Mouse (Mus musculus): ENCODE measurements at regions not wholly inside any gene's neighbourhood (a gene's known extent, or its start where the extent isn't known, plus 50 kb on each side); places are given as distances from the start of the nearest gene placed in this dataset.

GRCm38 (mm10) chr5:142329724-142330520, 71.4 kb upstream of the Foxk1 start:
- H3K9ac ChIP-seq: no peak overlapping the region
- H3K4me3 ChIP-seq: no peak overlapping the region
- H3K4me1 ChIP-seq: peaks cover 6% of the 10 kb centered on the region
- no peaks in the 10 kb centered on the region for H3K27me3 ChIP-seq
- 37% methylated on average over 7 of the region's 7 CpGs for WGBS
- H3K9me3 ChIP-seq: no peaks in the 10 kb centered on the region
- no peak for ATAC-seq (ENCODE audit: insufficient number of reproducible peaks, insufficient read depth, low FRiP score, low TSS enrichment, low read depth)
- peak overlapping the region; percentile 71 for H3K27ac ChIP-seq
- 0 out of 2 replicates have a peak overlapping the region, but pooled peaks have one; percentile 11 for H3K4me2 ChIP-seq
- H3K36me3 ChIP-seq: no peaks in the 10 kb centered on the region

- no peak overlapping the region for H3K4me3 ChIP-seq
- 47% methylated on average over 9 of the region's 9 CpGs for WGBS
- H3K4me2 ChIP-seq: no peak overlapping the region
- no peaks in the 10 kb centered on the region for H3K36me3 ChIP-seq
- peaks cover 6% of the 10 kb centered on the region for H3K4me1 ChIP-seq
- no peak for ATAC-seq (ENCODE audit: insufficient number of reproducible peaks, insufficient read depth, low FRiP score, low TSS enrichment, low read depth)
- no peaks in the 10 kb centered on the region for H3K9me3 ChIP-seq
- H3K9ac ChIP-seq: no peak overlapping the region
- no peaks in the 10 kb centered on the region for H3K27me3 ChIP-seq
- no peak overlapping the region for H3K27ac ChIP-seq
Observed at GRCm38 (mm10) chr5:142332744-142333143, 68.6 kb upstream of the Foxk1 start.

GRCm38 (mm10) chr5:142337436-142337835, 63.9 kb upstream of the Foxk1 start:
- H3K27me3 ChIP-seq: no peaks in the 10 kb centered on the region
- 70% methylated on average over 6 of the region's 6 CpGs for WGBS

GRCm38 (mm10) chr5:142338051-142338450, 63.2 kb upstream of the Foxk1 start:
- Histone ChIP-seq H3K9ac (no peak overlapping the region), H3K4me2 (no peak overlapping the region), H3K4me1 (peaks cover 16% of the 10 kb centered on the region), H3K36me3 (no peaks in the 10 kb centered on the region), H3K4me3 (no peak overlapping the region), H3K27me3 (no peaks in the 10 kb centered on the region), H3K9me3 (no peaks in the 10 kb centered on the region), H3K27ac (no peak overlapping the region)
- 82% methylated on average over 11 of the region's 11 CpGs for WGBS
- no peak for ATAC-seq (ENCODE audit: insufficient number of reproducible peaks, insufficient read depth, low FRiP score, low TSS enrichment, low read depth)

More at GRCm38 (mm10) chr5:142337436-142337835, 63.9 kb upstream of the Foxk1 start:
- Histone ChIP-seq H3K9ac (no peak overlapping the region), H3K36me3 (no peaks in the 10 kb centered on the region), H3K4me1 (peaks cover 20% of the 10 kb centered on the region), H3K27ac (no peak overlapping the region), H3K4me2 (no peak overlapping the region), H3K9me3 (no peaks in the 10 kb centered on the region), H3K4me3 (no peak overlapping the region)
- ATAC-seq (ENCODE audit: insufficient number of reproducible peaks, insufficient read depth, low FRiP score, low TSS enrichment, low read depth): no peak

GRCm38 (mm10) chr5:142340205-142341025, 60.9 kb upstream of the Foxk1 start:
- Histone ChIP-seq H3K4me1 (peaks cover 16% of the 10 kb centered on the region), H3K9me3 (peaks cover 3% of the 10 kb centered on the region; the same call in 1 of the 2 replicates), H3K9ac (no peak overlapping the region), H3K27ac (peak overlapping the region; percentile 78), H3K4me2 (no peak overlapping the region), H3K36me3 (no peaks in the 10 kb centered on the region), H3K4me3 (no peak overlapping the region), H3K27me3 (no peaks in the 10 kb centered on the region)
- 37% methylated on average over 14 of the region's 14 CpGs for WGBS
- ATAC-seq (ENCODE audit: insufficient number of reproducible peaks, insufficient read depth, low FRiP score, low TSS enrichment, low read depth): peak; percentile 73

- peak overlapping the region; percentile 78 for H3K27ac ChIP-seq
- no peaks in the 10 kb centered on the region for H3K36me3 ChIP-seq
- peaks cover 3% of the 10 kb centered on the region; the same call in 1 of the 2 replicates for H3K9me3 ChIP-seq
- H3K4me2 ChIP-seq: no peak overlapping the region
- peaks cover 16% of the 10 kb centered on the region for H3K4me1 ChIP-seq
- no peak overlapping the region for H3K4me3 ChIP-seq
- no peaks in the 10 kb centered on the region for H3K27me3 ChIP-seq
- no peak overlapping the region for H3K9ac ChIP-seq
- WGBS: 60% methylated on average over 3 of the region's 3 CpGs
- ATAC-seq (ENCODE audit: insufficient number of reproducible peaks, insufficient read depth, low FRiP score, low TSS enrichment, low read depth): no peak
Observed at GRCm38 (mm10) chr5:142341026-142341432, 60.3 kb upstream of the Foxk1 start.

GRCm38 (mm10) chr5:142346454-142346853, 54.8 kb upstream of the Foxk1 start:
- Histone ChIP-seq H3K4me1 (0 out of 2 replicates have a peak, but pooled peaks cover 2% of the 10 kb centered on the region), H3K9ac (no peak overlapping the region), H3K4me2 (no peak overlapping the region), H3K36me3 (no peaks in the 10 kb centered on the region), H3K27ac (no peak overlapping the region), H3K4me3 (no peak overlapping the region), H3K9me3 (peaks cover 7% of the 10 kb centered on the region; the same call in 1 of the 2 replicates), H3K27me3 (no peaks in the 10 kb centered on the region)
- ATAC-seq (ENCODE audit: insufficient number of reproducible peaks, insufficient read depth, low FRiP score, low TSS enrichment, low read depth): no peak
- WGBS: 92% methylated on average over 1 of the region's 1 CpGs

- Histone ChIP-seq H3K4me2 (no peak overlapping the region), H3K9me3 (peaks cover 5% of the 10 kb centered on the region; the same call in 1 of the 2 replicates), H3K36me3 (no peaks in the 10 kb centered on the region), H3K27me3 (no peaks in the 10 kb centered on the region), H3K4me1 (no peaks in the 10 kb centered on the region), H3K9ac (no peak overlapping the region), H3K27ac (no peak overlapping the region), H3K4me3 (no peak overlapping the region)
- ATAC-seq (ENCODE audit: insufficient number of reproducible peaks, insufficient read depth, low FRiP score, low TSS enrichment, low read depth): no peak
- WGBS: 52% methylated on average over 5 of the region's 5 CpGs
Observed at GRCm38 (mm10) chr5:142350574-142350973, 50.7 kb upstream of the Foxk1 start.

Data from embryonic facial prominence, embryonic 13.5 days (tissue).